Mouse (Mus musculus) testis, postnatal 10 days (tissue): ENCODE data around the gene Negr1.
"Not testable (repeated sequence)": the region's sequence is repeated elsewhere in the genome, so short reads cannot be mapped to it uniquely, and the experiment has no call there.

Source experiments
- DNase-seq: peaks from one replicate; pipeline ENCODE4 v3.0.0; 2021; ENCODE audit warnings: low spot score

Gene Negr1

GRCm38 (mm10) chr3:156999177-156999808 is 437.7 kb downstream of the Negr1 start:
- no peak for DNase-seq

DNA sequence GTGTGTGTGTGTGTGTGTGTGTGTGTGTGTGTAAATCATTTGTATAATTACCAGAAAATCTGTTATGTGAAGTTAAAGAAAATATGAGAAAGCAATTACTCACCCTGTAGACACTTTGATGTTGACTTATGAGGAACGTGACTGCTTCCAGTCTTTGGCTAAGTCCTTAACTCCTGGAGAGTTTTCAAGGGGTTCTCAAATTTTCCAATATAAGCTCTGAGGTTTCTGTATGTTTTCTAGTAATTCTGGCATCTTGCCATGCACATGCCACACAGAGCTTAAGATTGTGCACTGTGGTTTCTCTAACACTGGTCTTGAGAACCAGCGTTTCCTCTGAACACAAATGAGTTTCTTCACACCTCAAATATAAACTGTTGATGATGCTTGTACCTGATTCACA is 460.0 kb downstream of the Negr1 start:
- DNase-seq, result no peak

GRCm38 (mm10) chr3:157024580-157024979 is 463.0 kb downstream of the Negr1 start:
- DNase-seq, result no peak

- DNase-seq, result no peak
These were observed 470.0 kb downstream of the Negr1 start for GRCm38 (mm10) chr3:157031513-157032142.

GRCm38 (mm10) chr3:157036016-157036415 is 474.4 kb downstream of the Negr1 start:
- DNase-seq, result no peak

GRCm38 (mm10) chr3:157036568-157036967 is 475.0 kb downstream of the Negr1 start:
- DNase-seq, result no peak

DNA sequence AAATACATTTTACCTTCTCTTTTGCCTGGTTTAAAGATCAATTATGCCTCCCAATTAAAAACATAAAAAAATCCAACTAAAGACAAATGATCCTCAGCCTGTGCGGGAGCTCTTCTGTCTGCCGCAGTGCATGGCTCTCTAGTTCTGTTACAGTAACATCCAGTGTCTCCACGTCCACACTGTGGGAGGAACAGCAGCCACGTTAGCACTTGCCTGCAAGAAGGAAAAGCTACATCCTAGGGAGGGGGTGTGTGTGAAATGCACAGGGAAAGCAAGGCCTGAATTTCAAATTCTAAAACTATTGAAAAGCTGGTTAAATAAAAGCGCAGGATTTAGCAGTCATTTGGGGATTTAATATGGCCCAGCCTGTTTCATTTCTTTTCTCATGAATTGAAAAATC is 479.0 kb downstream of the Negr1 start:
- no peak for DNase-seq

- no peak for DNase-seq
These were observed 483.0 kb downstream of the Negr1 start for GRCm38 (mm10) chr3:157044565-157044964.

DNA sequence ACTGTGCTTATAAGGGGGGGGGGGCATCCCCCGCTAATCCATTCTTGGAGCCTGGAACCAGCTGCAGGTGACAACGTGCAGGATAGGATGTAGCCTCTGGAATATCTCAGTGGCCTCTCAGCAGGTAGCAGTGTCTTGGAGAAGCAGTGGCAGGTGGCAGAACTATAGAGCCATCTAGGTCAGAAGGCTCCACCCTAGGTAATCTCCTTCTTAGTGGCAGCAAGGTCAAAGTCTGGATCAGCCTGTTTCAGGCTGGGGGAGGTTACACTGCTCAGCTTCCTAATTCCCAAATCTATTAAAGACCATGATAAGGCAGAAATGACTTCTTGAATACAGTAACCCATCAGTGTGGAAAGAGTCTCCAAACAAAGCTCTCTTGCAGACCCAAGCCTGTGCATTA is 502.8 kb downstream of the Negr1 start:
- not testable (repeated sequence) for DNase-seq

DNA sequence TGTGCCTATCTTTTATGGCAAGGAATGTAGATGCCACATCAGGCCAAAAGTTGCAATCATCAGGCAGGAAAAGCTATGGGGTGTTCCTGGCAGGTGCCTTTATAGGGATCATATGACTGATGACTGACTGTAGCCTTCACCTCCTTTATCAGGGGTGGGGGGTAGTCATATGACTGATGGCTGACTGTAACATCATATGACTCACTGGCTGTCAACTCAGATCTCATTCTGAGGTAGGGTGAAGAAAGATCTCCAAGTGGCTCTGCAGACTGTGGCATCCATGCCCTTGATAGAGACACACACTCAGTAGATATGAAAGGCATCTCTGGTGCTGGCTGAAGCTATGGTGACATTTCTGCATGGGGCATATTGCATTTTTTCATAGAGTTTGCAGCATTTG is 504.7 kb downstream of the Negr1 start:
- DNase-seq, result no peak

- DNase-seq, result no peak
These were observed 517.8 kb downstream of the Negr1 start for GRCm38 (mm10) chr3:157079250-157079965.

DNA sequence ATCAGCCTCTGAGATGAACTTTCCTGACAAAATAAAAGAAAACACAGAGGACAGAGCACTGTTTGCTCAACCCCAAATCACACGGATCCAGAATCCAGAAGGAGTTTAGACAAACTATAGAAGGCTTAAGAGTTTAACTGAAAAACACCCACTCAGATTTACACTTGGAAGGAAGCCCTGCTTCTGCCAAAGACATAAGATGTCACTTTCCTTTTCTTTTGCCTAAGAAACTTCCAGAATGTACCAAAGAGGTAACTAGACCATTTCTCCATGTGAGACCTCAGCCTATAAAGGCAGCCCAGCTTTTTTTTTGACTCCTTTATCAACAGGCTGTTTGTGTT is 518.3 kb downstream of the Negr1 start:
- DNase-seq, result no peak

- DNase-seq, result no peak
These were observed 519.0 kb downstream of the Negr1 start for GRCm38 (mm10) chr3:157080585-157080984.

- no peak for DNase-seq
These were observed 521.5 kb downstream of the Negr1 start for GRCm38 (mm10) chr3:157082808-157083784.

- no peak for DNase-seq
These were observed 523.6 kb downstream of the Negr1 start for GRCm38 (mm10) chr3:157085180-157085579.

DNA sequence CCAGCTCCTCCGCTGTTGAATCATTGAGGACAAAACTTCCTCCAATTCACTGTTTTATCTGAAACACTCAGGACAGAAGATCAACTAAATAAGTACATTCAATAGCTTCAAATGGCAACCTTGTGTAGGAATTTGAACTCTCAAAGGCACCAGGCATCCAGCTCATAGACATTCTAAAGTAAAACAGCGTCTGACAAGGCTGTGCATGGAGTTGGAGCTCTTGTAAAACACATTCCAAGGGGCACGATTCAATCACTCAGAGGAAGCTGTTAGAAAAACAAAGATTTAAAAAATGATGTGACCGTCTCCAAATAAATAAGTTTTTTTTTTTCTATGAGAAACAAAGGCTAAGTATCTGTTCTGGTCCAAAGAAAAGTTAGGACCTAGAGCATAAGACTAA is 528.5 kb downstream of the Negr1 start:
- DNase-seq, result no peak

GRCm38 (mm10) chr3:157096284-157096683 is 534.7 kb downstream of the Negr1 start:
- DNase-seq, result no peak

- DNase-seq, result no peak
These were observed 535.9 kb downstream of the Negr1 start for GRCm38 (mm10) chr3:157097514-157097913.

- no peak for DNase-seq
These were observed 536.8 kb downstream of the Negr1 start for GRCm38 (mm10) chr3:157098417-157098816.

GRCm38 (mm10) chr3:157104866-157105579 is 543.4 kb downstream of the Negr1 start:
- no peak for DNase-seq

GRCm38 (mm10) chr3:157105580-157106264 is 544.1 kb downstream of the Negr1 start:
- DNase-seq, result no peak
